Mouse (Mus musculus) lung, postnatal 0 days (tissue): Measurements from ENCODE around the gene Mybph.

Source experiments
- CTCF ChIP-seq: IDR thresholded peaks from 2 replicates; pipeline ENCODE4 v1.5.1; 2016; ENCODE audit warnings: antibody characterized with exemption, mild to moderate bottlenecking
- EP300 ChIP-seq: IDR thresholded peaks from 2 replicates; pipeline ENCODE4 v1.6.1; 2016; ENCODE audit warnings: antibody characterized with exemption, mild to moderate bottlenecking, control low read depth

DNA sequence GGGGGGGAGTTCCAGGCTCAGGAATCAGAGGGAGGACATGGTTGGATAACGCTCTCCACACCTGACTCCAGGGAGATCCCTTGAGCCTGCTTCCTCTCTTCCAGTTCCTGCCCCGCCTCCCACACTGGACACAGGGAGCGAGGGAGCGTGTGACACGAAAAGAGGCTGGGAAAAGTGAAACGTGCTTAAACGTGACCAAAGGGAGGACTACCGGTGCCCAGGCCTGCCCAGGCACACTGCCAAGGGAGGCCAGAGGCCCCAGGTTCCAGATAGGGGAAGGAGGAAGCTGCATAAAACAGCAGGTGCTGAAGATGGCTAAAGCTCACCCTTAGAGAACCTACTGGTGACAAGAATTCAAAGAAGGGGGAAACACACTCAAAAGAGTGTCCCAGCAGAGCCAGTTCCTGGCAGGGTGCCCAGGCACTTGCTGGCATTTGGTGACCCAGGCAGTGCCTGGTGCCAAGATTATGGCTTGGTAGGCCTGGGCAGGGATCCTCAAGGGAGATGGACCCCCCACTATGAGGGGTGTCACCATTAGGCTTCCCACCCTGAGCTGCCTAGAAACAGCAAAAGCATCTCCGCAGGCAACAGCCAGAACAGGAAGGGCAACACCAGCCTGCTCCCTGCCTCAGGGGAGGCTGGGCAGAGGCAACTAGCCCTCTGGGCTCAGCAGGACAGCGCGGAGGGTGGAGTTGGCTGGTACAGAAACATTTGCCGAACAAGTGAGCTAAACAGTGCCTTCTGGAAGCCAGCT is 39.7 kb downstream of the Mybph start:
- TF ChIP-seq CTCF (no peak), EP300 (no peak)
